Mouse (Mus musculus) neural tube, embryonic 14.5 days (tissue): ENCODE results near the gene Smarcd2. TPM values are rescaled to one million over a fixed set of nuclear protein-coding genes. Genes with fewer than 3 reads are reported as not detected.

Source experiments
- ATAC-seq: fragments of 200-750 bp; cut with Nextera tagmentation; 2 replicates; pipeline ENCODE4 v1.8.0; 2017; ENCODE audit warnings: low read depth, mild to moderate bottlenecking, moderate TSS enrichment, moderate library complexity
- H3K27ac ChIP-seq: fragments of 300-500 bp; sonication (generic); 2 replicates; pipeline ENCODE4 v1.5.1; 2014; ENCODE audit warnings: low read depth, mild to moderate bottlenecking, control low read depth, low read length, moderate library complexity, mixed read lengths
- H3K27me3 ChIP-seq: fragments of 300-500 bp; sonication (generic); 2 replicates; pipeline ENCODE4 v1.6.1; 2014; ENCODE audit warnings: low read length; ENCODE audit not compliant: control insufficient read depth, insufficient read depth
- H3K36me3 ChIP-seq: fragments of 300-500 bp; sonication (generic); 2 replicates; pipeline ENCODE4 v1.6.1; 2014; ENCODE audit warnings: low read length, mixed read lengths; ENCODE audit not compliant: control insufficient read depth, insufficient read depth
- H3K4me1 ChIP-seq: fragments of 300-500 bp; sonication (generic); 2 replicates; pipeline ENCODE4 v1.6.1; 2014; ENCODE audit warnings: low read length; ENCODE audit not compliant: control insufficient read depth, insufficient read depth
- H3K4me2 ChIP-seq: fragments of 300-500 bp; sonication (generic); 2 replicates; pipeline ENCODE4 v1.6.1; 2014; ENCODE audit warnings: mild to moderate bottlenecking, low read depth, low read length, control low read depth
- H3K4me3 ChIP-seq: fragments of 300-500 bp; sonication (generic); 2 replicates; pipeline ENCODE4 v1.5.1; 2014; ENCODE audit warnings: low read depth, low read length, control low read depth, mixed read lengths
- H3K9ac ChIP-seq: fragments of 300-500 bp; sonication (generic); replicated peaks from 2 replicates; pipeline ENCODE4 v1.6.1; 2014; ENCODE audit warnings: low read depth, mild to moderate bottlenecking, control low read depth, low read length, mixed read lengths
- H3K9me3 ChIP-seq: fragments of 300-500 bp; sonication (generic); 2 replicates; pipeline ENCODE4 v1.6.1; 2016; ENCODE audit warnings: low read length; ENCODE audit not compliant: control insufficient read depth
- WGBS: fragments of 180-500 bp; shearing (Covaris S2); extraction: QIAGEN DNeasy Blood & Tissue Kit; methylation state at CpG from one replicate; pipeline ENCODE4 v1.1.7; 2014; 5-methylcytosine and 5-hydroxymethylcytosine counted together
- polyA plus RNA-seq: library from polyadenylated mRNA; unstranded; fragments of >200 nt; fragmentation: Nextera tagmentation; extraction: Ambion mirVana; gene quantifications from 2 replicates; pipeline ENCODE4 v1.2.1, GENCODE M21; 2014

The Smarcd2 gene
- polyA plus RNA-seq, 1 experiment from 2014 or later, result 10.3 TPM

DNA sequence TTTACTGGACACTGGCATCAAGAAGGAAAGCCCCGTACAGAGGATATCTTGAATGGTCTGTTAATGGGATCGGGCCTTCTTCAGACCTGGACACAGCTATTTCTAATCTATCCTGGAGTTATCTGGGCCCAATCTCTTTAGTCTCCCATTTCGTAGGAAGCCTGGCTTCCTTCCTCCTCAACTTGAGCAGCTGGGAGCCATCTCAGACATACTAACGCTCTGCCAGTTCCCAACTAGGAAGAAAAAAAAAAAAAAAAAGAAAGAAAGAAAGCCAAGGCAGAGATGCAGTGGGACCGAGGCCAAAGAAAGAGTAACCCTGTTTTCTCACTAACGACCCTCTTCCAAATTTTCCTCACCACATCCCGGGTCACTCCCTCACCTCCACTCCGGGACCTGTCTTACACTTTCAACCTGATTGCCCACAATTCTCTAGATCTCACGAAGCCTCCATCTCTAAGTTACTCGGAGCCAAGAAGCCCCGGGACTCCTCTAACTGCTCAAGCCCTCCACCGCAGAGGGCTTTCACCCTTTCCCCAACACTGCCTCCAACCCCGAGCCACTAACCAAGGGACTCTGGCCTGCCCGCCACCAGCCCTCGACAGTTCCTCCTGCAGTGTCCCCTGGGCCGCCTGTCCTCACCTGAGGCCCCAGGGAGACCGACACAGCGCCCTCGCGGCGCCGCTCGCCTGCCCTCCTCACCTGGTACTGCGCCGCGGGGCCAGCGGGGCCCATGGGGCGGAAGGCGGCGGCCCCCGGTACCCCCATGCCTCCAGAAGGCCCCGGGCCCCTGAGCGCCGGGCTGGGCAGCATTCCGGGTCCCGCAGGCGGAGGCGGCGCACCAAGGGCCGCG is 753 bp downstream of the Smarcd2 start:
- Histone ChIP-seq H3K4me2 (peak overlapping the region; percentile 79), H3K9me3 (no peaks in the 10 kb centered on the region), H3K4me1 (peaks cover 31% of the 10 kb centered on the region), H3K27ac (peak overlapping the region; percentile 79), H3K36me3 (no peaks in the 10 kb centered on the region), H3K4me3 (peak overlapping the region; percentile 89), H3K27me3 (no peaks in the 10 kb centered on the region), H3K9ac (peak overlapping the region; percentile 92)
- WGBS, result 1% methylated on average over 40 of the region's 41 CpGs
- ATAC-seq, result peak; percentile 18

GRCm38 (mm10) chr11:106271131-106271793 is 1.5 kb downstream of the Smarcd2 start:
- ATAC-seq, result no peak
- Histone ChIP-seq H3K27me3 (no peaks in the 10 kb centered on the region), H3K4me2 (peak overlapping the region; percentile 79), H3K36me3 (no peaks in the 10 kb centered on the region; the same call in 1 of the 2 replicates), H3K4me1 (peaks cover 32% of the 10 kb centered on the region), H3K9ac (peak overlapping the region; percentile 92), H3K27ac (peak overlapping the region; percentile 79; the same call in 1 of the 2 replicates), H3K9me3 (no peaks in the 10 kb centered on the region), H3K4me3 (peak overlapping the region; percentile 89)
- WGBS, result 47% methylated on average over 5 of the region's 5 CpGs

DNA sequence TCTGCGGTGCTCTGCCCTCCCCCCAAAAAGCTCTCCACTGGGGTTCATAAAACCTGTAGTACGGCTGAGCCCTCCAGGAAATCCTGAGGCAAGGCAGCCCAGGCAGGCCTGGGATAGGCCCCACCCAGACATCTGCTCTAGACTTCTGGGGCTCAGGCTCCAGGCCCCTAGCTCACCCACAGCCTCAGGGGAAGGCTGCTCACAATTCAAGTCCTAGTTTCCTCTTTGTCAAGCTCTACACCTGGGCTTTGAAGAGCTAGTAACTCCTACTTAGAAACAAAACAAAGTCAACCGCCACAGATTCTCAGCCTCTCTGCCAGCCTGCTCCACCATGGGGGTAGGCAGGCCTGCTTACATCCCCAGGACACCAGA is 3.7 kb downstream of the Smarcd2 start:
- H3K36me3 ChIP-seq, result peaks cover 17% of the 10 kb centered on the region
- 21% methylated on average over 3 of the region's 3 CpGs for WGBS
- no peaks in the 10 kb centered on the region for H3K27me3 ChIP-seq
- H3K9ac ChIP-seq, result no peak overlapping the region; the same call in 1 of the 2 replicates
- H3K4me3 ChIP-seq, result no peak overlapping the region
- H3K27ac ChIP-seq, result peak overlapping the region; percentile 85
- ATAC-seq, result no peak
- peak overlapping the region; percentile 32; the same call in 1 of the 2 replicates for H3K4me2 ChIP-seq
- H3K9me3 ChIP-seq, result no peaks in the 10 kb centered on the region
- H3K4me1 ChIP-seq, result peaks cover 32% of the 10 kb centered on the region

GRCm38 (mm10) chr11:106268326-106269059 is 4.3 kb downstream of the Smarcd2 start:
- ATAC-seq, result no peak; the same call in 1 of the 2 replicates
- no peaks in the 10 kb centered on the region for H3K27me3 ChIP-seq
- no peaks in the 10 kb centered on the region for H3K9me3 ChIP-seq
- H3K4me3 ChIP-seq, result no peak overlapping the region
- WGBS, result 27% methylated on average over 8 of the region's 8 CpGs
- H3K27ac ChIP-seq, result peak overlapping the region; percentile 85
- H3K4me1 ChIP-seq, result peaks cover 32% of the 10 kb centered on the region
- H3K36me3 ChIP-seq, result peaks cover 23% of the 10 kb centered on the region
- H3K9ac ChIP-seq, result peak overlapping the region; percentile 37
- peak overlapping the region; percentile 32 for H3K4me2 ChIP-seq

GRCm38 (mm10) chr11:106267871-106268270 is 4.9 kb downstream of the Smarcd2 start:
- Histone ChIP-seq H3K4me1 (peaks cover 32% of the 10 kb centered on the region), H3K9ac (no peak overlapping the region; the same call in 1 of the 2 replicates), H3K4me3 (no peak overlapping the region), H3K27ac (peak overlapping the region; percentile 85), H3K4me2 (peak overlapping the region; percentile 32), H3K36me3 (peaks cover 29% of the 10 kb centered on the region), H3K9me3 (no peaks in the 10 kb centered on the region), H3K27me3 (no peaks in the 10 kb centered on the region)
- ATAC-seq, result no peak
- 41% methylated on average over 5 of the region's 5 CpGs for WGBS

DNA sequence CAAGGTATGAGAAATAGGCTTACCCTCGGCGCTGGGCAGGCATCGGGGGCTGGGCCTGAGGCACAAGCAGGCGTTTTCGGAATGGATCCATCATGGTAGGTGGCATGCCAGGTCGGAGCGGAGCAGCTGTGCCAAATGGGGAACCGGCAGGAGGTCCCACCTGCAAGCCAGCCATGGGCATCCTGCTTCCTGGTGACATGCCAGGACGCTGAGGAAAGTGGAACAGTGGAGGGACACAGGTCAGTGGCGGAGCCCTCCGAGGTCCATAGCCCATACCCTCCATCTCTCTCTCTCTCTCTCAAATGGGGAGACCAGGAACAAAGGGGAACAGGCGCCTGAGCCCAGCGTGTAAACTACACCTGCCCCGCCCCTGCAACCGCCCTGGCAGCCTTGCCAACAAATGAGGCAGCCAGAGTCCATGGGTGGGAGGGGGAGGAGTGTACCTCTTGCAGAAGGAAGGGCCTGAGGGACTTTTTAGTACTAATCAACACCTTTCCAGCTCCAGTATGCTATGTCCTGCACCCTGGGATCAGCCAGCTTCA is 5.4 kb downstream of the Smarcd2 start:
- 42% methylated on average over 15 of the region's 15 CpGs for WGBS
- Histone ChIP-seq H3K36me3 (peaks cover 34% of the 10 kb centered on the region), H3K4me3 (no peak overlapping the region), H3K27me3 (no peaks in the 10 kb centered on the region), H3K4me2 (0 out of 2 replicates have a peak overlapping the region, but pooled peaks have one; percentile 3), H3K9me3 (no peaks in the 10 kb centered on the region), H3K27ac (peak overlapping the region; percentile 85), H3K9ac (no peak overlapping the region), H3K4me1 (peaks cover 32% of the 10 kb centered on the region)
- no peak for ATAC-seq

DNA sequence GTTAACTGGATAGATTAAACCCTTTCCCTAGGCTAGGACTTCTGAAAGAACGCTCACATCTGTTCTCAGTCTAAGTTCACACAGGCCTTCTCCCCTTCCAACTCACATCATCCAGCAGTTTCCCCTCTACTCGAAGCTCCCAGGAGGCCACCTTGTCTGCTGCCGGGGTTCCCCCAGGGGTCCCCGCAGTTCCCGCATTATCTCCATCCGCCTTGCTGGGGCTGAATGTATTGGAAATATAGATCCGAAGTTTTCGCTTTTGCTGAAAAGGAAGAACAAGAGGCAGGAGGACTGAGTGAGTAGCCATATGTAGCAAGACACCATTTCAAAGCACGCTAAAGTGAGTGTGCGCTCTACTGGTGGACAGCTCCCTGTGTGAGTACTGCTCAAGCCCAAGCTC is 6.3 kb downstream of the Smarcd2 start:
- no peaks in the 10 kb centered on the region for H3K9me3 ChIP-seq
- 91% methylated on average over 10 of the region's 10 CpGs for WGBS
- H3K4me3 ChIP-seq, result no peak overlapping the region
- no peak overlapping the region for H3K4me2 ChIP-seq
- peaks cover 28% of the 10 kb centered on the region for H3K4me1 ChIP-seq
- H3K9ac ChIP-seq, result no peak overlapping the region
- no peak overlapping the region for H3K27ac ChIP-seq
- H3K27me3 ChIP-seq, result no peaks in the 10 kb centered on the region
- H3K36me3 ChIP-seq, result peaks cover 43% of the 10 kb centered on the region
- no peak for ATAC-seq

GRCm38 (mm10) chr11:106265570-106265969 is 7.2 kb downstream of the Smarcd2 start:
- Histone ChIP-seq H3K36me3 (peaks cover 45% of the 10 kb centered on the region), H3K27me3 (no peaks in the 10 kb centered on the region)
- 93% methylated on average over 4 of the region's 4 CpGs for WGBS

More at GRCm38 (mm10) chr11:106265570-106265969, 7.2 kb downstream of the Smarcd2 start:
- Histone ChIP-seq H3K9me3 (no peaks in the 10 kb centered on the region), H3K9ac (no peak overlapping the region), H3K4me2 (no peak overlapping the region), H3K27ac (no peak overlapping the region), H3K4me1 (peaks cover 24% of the 10 kb centered on the region), H3K4me3 (no peak overlapping the region)
- ATAC-seq, result no peak
